Mouse (Mus musculus): Measurements from ENCODE around the gene Mbd3. TPM values are rescaled to one million over a fixed set of nuclear protein-coding genes. Genes with fewer than 3 reads are reported as not detected.

Mbd3 gene
- polyA plus RNA-seq, 1 experiment from 2014 or later, result 122 TPM

- Histone ChIP-seq H3K27ac (peak overlapping the region; percentile 86; the same call in 1 of the 2 replicates), H3K4me3 (peak overlapping the region; percentile 85), H3K36me3 (peaks cover 50% of the 10 kb centered on the region), H3K4me2 (peak overlapping the region; percentile 78), H3K4me1 (replicated peaks) (peaks cover 34% of the 10 kb centered on the region), H3K27me3 (no peaks in the 10 kb centered on the region), H3K9ac (peak overlapping the region; percentile 91), H3K9me3 (replicated peaks) (no peaks in the 10 kb centered on the region)
- ATAC-seq (replicated peaks; ENCODE audit: insufficient number of reproducible peaks, insufficient read depth, low FRiP score, low read depth), result no peak
- WGBS, result 46% methylated on average over 10 of the region's 10 CpGs
These were observed 6.3 kb upstream of the Mbd3 start for GRCm38 (mm10) chr10:80405481-80406173.

- Histone ChIP-seq H3K4me3 (no peak overlapping the region), H3K36me3 (peaks cover 32% of the 10 kb centered on the region), H3K4me1 (replicated peaks) (peaks cover 43% of the 10 kb centered on the region), H3K27ac (no peak overlapping the region), H3K9me3 (replicated peaks) (no peaks in the 10 kb centered on the region), H3K27me3 (no peaks in the 10 kb centered on the region), H3K4me2 (no peak overlapping the region), H3K9ac (no peak overlapping the region)
- 78% methylated on average over 4 of the region's 4 CpGs for WGBS
- no peak for ATAC-seq (replicated peaks; ENCODE audit: insufficient number of reproducible peaks, insufficient read depth, low FRiP score, low read depth)
These were observed 3.8 kb upstream of the Mbd3 start for GRCm38 (mm10) chr10:80403044-80403692.

- H3K36me3 ChIP-seq, result peaks cover 36% of the 10 kb centered on the region
- H3K9ac ChIP-seq, result peak overlapping the region; percentile 63; the same call in 1 of the 2 replicates
- H3K27me3 ChIP-seq, result no peaks in the 10 kb centered on the region
- H3K4me1 ChIP-seq (replicated peaks), result peaks cover 44% of the 10 kb centered on the region
- H3K4me2 ChIP-seq, result peak overlapping the region; percentile 76
- ATAC-seq (replicated peaks; ENCODE audit: insufficient number of reproducible peaks, insufficient read depth, low FRiP score, low read depth), result no peak
- H3K4me3 ChIP-seq, result no peak overlapping the region
- 63% methylated on average over 4 of the region's 4 CpGs for WGBS
- peak overlapping the region; percentile 86 for H3K27ac ChIP-seq
- H3K9me3 ChIP-seq (replicated peaks), result no peaks in the 10 kb centered on the region
These were observed 1.4 kb upstream of the Mbd3 start for GRCm38 (mm10) chr10:80400704-80401161.

- 11% methylated on average over 17 of the region's 17 CpGs for WGBS
- Histone ChIP-seq H3K9ac (peak overlapping the region; percentile 63), H3K27ac (peak overlapping the region; percentile 86), H3K9me3 (replicated peaks) (no peaks in the 10 kb centered on the region), H3K27me3 (no peaks in the 10 kb centered on the region), H3K4me2 (peak overlapping the region; percentile 76), H3K4me1 (replicated peaks) (peaks cover 38% of the 10 kb centered on the region), H3K36me3 (peaks cover 42% of the 10 kb centered on the region), H3K4me3 (peak overlapping the region; percentile 93)
- no peak for ATAC-seq (replicated peaks; ENCODE audit: insufficient number of reproducible peaks, insufficient read depth, low FRiP score, low read depth)
These were observed 788 bp upstream of the Mbd3 start for GRCm38 (mm10) chr10:80399973-80400703.

- H3K27ac ChIP-seq, result peak overlapping the region; percentile 100
- H3K36me3 ChIP-seq, result peaks cover 49% of the 10 kb centered on the region
- no peaks in the 10 kb centered on the region for H3K27me3 ChIP-seq
- peak; percentile 85 for ATAC-seq (replicated peaks; ENCODE audit: insufficient number of reproducible peaks, insufficient read depth, low FRiP score, low read depth)
- WGBS, result under 1% methylated on average over 59 of the region's 59 CpGs
- peak overlapping the region; percentile 96 for H3K9ac ChIP-seq
- peaks cover 27% of the 10 kb centered on the region for H3K4me1 ChIP-seq (replicated peaks)
- peak overlapping the region; percentile 89 for H3K4me2 ChIP-seq
- H3K4me3 ChIP-seq, result peak overlapping the region; percentile 93
- no peaks in the 10 kb centered on the region for H3K9me3 ChIP-seq (replicated peaks)
These were observed 595 bp downstream of the Mbd3 start for GRCm38 (mm10) chr10:80398719-80399190.

GRCm38 (mm10) chr10:80398174-80398535 lies 1.2 kb downstream of the Mbd3 start:
- Histone ChIP-seq H3K36me3 (peaks cover 49% of the 10 kb centered on the region), H3K9me3 (replicated peaks) (no peaks in the 10 kb centered on the region), H3K27me3 (no peaks in the 10 kb centered on the region), H3K27ac (peak overlapping the region; percentile 100), H3K4me1 (replicated peaks) (peaks cover 27% of the 10 kb centered on the region), H3K9ac (peak overlapping the region; percentile 96), H3K4me3 (peak overlapping the region; percentile 93), H3K4me2 (peak overlapping the region; percentile 89)
- no peak for ATAC-seq (replicated peaks; ENCODE audit: insufficient number of reproducible peaks, insufficient read depth, low FRiP score, low read depth)
- WGBS, result 5% methylated on average over 1 of the region's 1 CpGs

- no peaks in the 10 kb centered on the region for H3K27me3 ChIP-seq
- whole genome bisulfite sequencing, result 48% methylated on average over 8 of the region's 8 CpGs
- peak overlapping the region; percentile 100 for H3K27ac ChIP-seq
- peak overlapping the region; percentile 93 for H3K4me3 ChIP-seq
- H3K4me2 ChIP-seq, result peak overlapping the region; percentile 89
- ATAC-seq (replicated peaks; ENCODE audit: insufficient number of reproducible peaks, insufficient read depth, low FRiP score, low read depth), result no peak
- no peaks in the 10 kb centered on the region for H3K9me3 ChIP-seq (replicated peaks)
- peaks cover 49% of the 10 kb centered on the region for H3K36me3 ChIP-seq
- H3K9ac ChIP-seq, result peak overlapping the region; percentile 56
- peaks cover 27% of the 10 kb centered on the region for H3K4me1 ChIP-seq (replicated peaks)
These were observed 1.7 kb downstream of the Mbd3 start for GRCm38 (mm10) chr10:80397524-80398173.

GRCm38 (mm10) chr10:80396822-80397523 lies 2.4 kb downstream of the Mbd3 start:
- Histone ChIP-seq H3K27ac (peak overlapping the region; percentile 100), H3K4me2 (peak overlapping the region; percentile 89), H3K4me3 (peak overlapping the region; percentile 93), H3K36me3 (peaks cover 50% of the 10 kb centered on the region), H3K9ac (peak overlapping the region; percentile 56), H3K27me3 (no peaks in the 10 kb centered on the region), H3K4me1 (replicated peaks) (peaks cover 27% of the 10 kb centered on the region), H3K9me3 (replicated peaks) (no peaks in the 10 kb centered on the region)
- 86% methylated on average over 11 of the region's 11 CpGs for WGBS
- ATAC-seq (replicated peaks; ENCODE audit: insufficient number of reproducible peaks, insufficient read depth, low FRiP score, low read depth), result no peak

- peaks cover 19% of the 10 kb centered on the region for H3K4me1 ChIP-seq (replicated peaks)
- 94% methylated on average over 35 of the region's 35 CpGs for WGBS
- H3K27ac ChIP-seq, result no peak overlapping the region
- no peaks in the 10 kb centered on the region for H3K27me3 ChIP-seq
- H3K4me2 ChIP-seq, result no peak overlapping the region
- no peak overlapping the region for H3K9ac ChIP-seq
- H3K9me3 ChIP-seq (replicated peaks), result no peaks in the 10 kb centered on the region
- no peak for ATAC-seq (replicated peaks; ENCODE audit: insufficient number of reproducible peaks, insufficient read depth, low FRiP score, low read depth)
- H3K36me3 ChIP-seq, result peaks cover 58% of the 10 kb centered on the region
- H3K4me3 ChIP-seq, result no peak overlapping the region
These were observed 4.2 kb downstream of the Mbd3 start for GRCm38 (mm10) chr10:80395025-80395627.

GRCm38 (mm10) chr10:80392687-80393086 lies 6.7 kb downstream of the Mbd3 start:
- Histone ChIP-seq H3K27me3 (no peaks in the 10 kb centered on the region), H3K4me2 (no peak overlapping the region), H3K4me3 (no peak overlapping the region), H3K36me3 (peaks cover 58% of the 10 kb centered on the region), H3K9me3 (replicated peaks) (no peaks in the 10 kb centered on the region), H3K27ac (no peak overlapping the region), H3K4me1 (replicated peaks) (peaks cover 20% of the 10 kb centered on the region), H3K9ac (no peak overlapping the region)
- WGBS, result 89% methylated on average over 5 of the region's 5 CpGs
- ATAC-seq (replicated peaks; ENCODE audit: insufficient number of reproducible peaks, insufficient read depth, low FRiP score, low read depth), result no peak
